Mouse (Mus musculus) G1E (cell line): Measurements from ENCODE around the gene Gngt2.

ENCODE experiments used
- CTCF ChIP-seq: IDR thresholded peaks from 2 replicates; pipeline ENCODE4 v1.5.1; 2012; ENCODE audit warnings: low read depth, low read length, inconsistent platforms, mixed read lengths
- GATA2 ChIP-seq: IDR thresholded peaks from 2 replicates; pipeline ENCODE4 v1.6.1; 2012; ENCODE audit warnings: low read depth, low read length, inconsistent platforms, borderline replicate concordance
- POLR2AphosphoS5 ChIP-seq: IDR thresholded peaks from 2 replicates; pipeline ENCODE4 v1.6.1; 2012; ENCODE audit warnings: low read depth, low read length, inconsistent platforms; ENCODE audit not compliant: insufficient replicate concordance
- TAL1 ChIP-seq: conservative IDR thresholded peaks from 2 replicates; pipeline ENCODE4 v1.6.1; 2012; ENCODE audit warnings: low read depth, low read length, inconsistent platforms, mixed read lengths

GRCm38 (mm10) chr11:95821511-95821910 is 15.5 kb upstream of the Gngt2 start:
- TF ChIP-seq CTCF (no peak), POLR2AphosphoS5 (no peak), TAL1 (no peak), GATA2 (no peak)
